Mouse (Mus musculus): ENCODE measurements at regions not wholly inside any gene's neighbourhood (a gene's known extent, or its start where the extent isn't known, plus 50 kb on each side); places are given as distances from the start of the nearest gene placed in this dataset.

- TF ChIP-seq CTCF (IDR thresholded peaks at IDR 0.05; ENCODE audit: control insufficient read depth, insufficient read depth, low read length) (no peak), POLR2A (IDR thresholded peaks at IDR 0.05; ENCODE audit: borderline replicate concordance, control insufficient read depth, low read depth, low read length) (no peak)
Measured at GRCm38 (mm10) chr15:36396791-36397190, 610.8 kb downstream of the Zfp706 start.

All from bone marrow, adult 2 months (tissue).